Mouse (Mus musculus) embryonic facial prominence, embryonic 11.5 days (tissue): ENCODE results near the gene Mllt3. TPM values are rescaled to one million over a fixed set of nuclear protein-coding genes. Genes with fewer than 3 reads are reported as not detected.

Experiments used
- ATAC-seq: fragments of 200-750 bp; cut with Nextera tagmentation; replicated peaks from 2 replicates; pipeline ENCODE4 v1.8.0; 2017; ENCODE audit warnings: low read depth; ENCODE audit not compliant: insufficient number of reproducible peaks, low FRiP score, low TSS enrichment
- DNase-seq: peaks from one replicate; pipeline ENCODE4 v3.0.0-alpha.2; 2015; ENCODE audit warnings: low spot score
- H3K27ac ChIP-seq: fragments of 300-500 bp; sonication (generic); replicated peaks from 2 replicates; pipeline ENCODE4 v1.5.1; 2014; ENCODE audit warnings: mild to moderate bottlenecking, low read depth, low read length, control low read depth
- H3K27me3 ChIP-seq: fragments of 300-500 bp; sonication (generic); 2 replicates; pipeline ENCODE4 v1.6.1; 2014; ENCODE audit warnings: mild to moderate bottlenecking, low read length, moderate library complexity, mixed read lengths; ENCODE audit not compliant: control insufficient read depth, insufficient read depth
- H3K36me3 ChIP-seq: fragments of 300-500 bp; sonication (generic); replicated peaks from 2 replicates; pipeline ENCODE4 v1.6.1; 2014; ENCODE audit warnings: low read depth, mild to moderate bottlenecking, low read length, moderate library complexity, mixed read lengths; ENCODE audit not compliant: control insufficient read depth, insufficient read depth
- H3K4me1 ChIP-seq: fragments of 300-500 bp; sonication (generic); 2 replicates; pipeline ENCODE4 v1.6.1; 2014; ENCODE audit warnings: low read length, mixed read lengths; ENCODE audit not compliant: control insufficient read depth, insufficient read depth
- H3K4me2 ChIP-seq: fragments of 300-500 bp; sonication (generic); 2 replicates; pipeline ENCODE4 v1.6.1; 2014; ENCODE audit warnings: low read depth, mild to moderate bottlenecking, control low read depth, low read length, moderate library complexity
- H3K4me3 ChIP-seq: fragments of 300-500 bp; sonication (generic); 2 replicates; pipeline ENCODE4 v1.5.1; 2014; ENCODE audit warnings: low read depth, low read length, control low read depth
- H3K9ac ChIP-seq: fragments of 300-500 bp; sonication (generic); replicated peaks from 2 replicates; pipeline ENCODE4 v1.6.1; 2014; ENCODE audit warnings: mild to moderate bottlenecking, control low read depth, low read length
- H3K9me3 ChIP-seq: fragments of 300-500 bp; sonication (generic); replicated peaks from 2 replicates; pipeline ENCODE4 v1.6.1; 2016; ENCODE audit warnings: mild to moderate bottlenecking, low read length, inconsistent platforms, mixed read lengths; ENCODE audit not compliant: control insufficient read depth
- WGBS: fragments of 180-500 bp; shearing (Covaris S2); extraction: QIAGEN DNeasy Blood & Tissue Kit; methylation state at CpG from one replicate; pipeline ENCODE4 v1.1.7; 2014; 5-methylcytosine and 5-hydroxymethylcytosine counted together
- polyA plus RNA-seq: library from polyadenylated mRNA; unstranded; fragments of >200 nt; fragmentation: Nextera tagmentation; extraction: Ambion mirVana; gene quantifications from 2 replicates; pipeline ENCODE4 v1.2.1, GENCODE M21; 2014

Gene Mllt3
- polyA plus RNA-seq, 1 experiment from 2014 or later, result 70.4 TPM

DNA sequence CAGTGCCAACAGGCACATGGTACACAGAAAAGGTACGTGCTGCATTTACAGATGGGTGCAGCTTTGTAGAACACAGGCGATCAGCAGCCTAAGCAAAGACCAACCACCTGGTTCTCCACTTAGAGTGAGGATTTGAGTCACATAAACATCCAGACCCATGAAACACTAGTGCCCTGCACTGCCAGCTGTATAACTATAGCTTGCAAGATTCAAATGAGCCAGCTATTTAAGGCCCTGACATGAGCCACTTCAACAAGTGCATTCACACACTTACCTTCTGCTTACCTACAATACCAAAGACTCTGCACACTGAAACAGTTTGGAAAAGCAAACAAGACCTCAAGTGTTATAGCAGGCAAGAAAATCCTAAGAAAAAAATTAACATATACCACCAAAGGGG lies 78.0 kb downstream of the Mllt3 start:
- DNase-seq (no peak), ATAC-seq (no peak)
- Histone ChIP-seq H3K4me2 (no peak overlapping the region), H3K4me3 (no peak overlapping the region), H3K9ac (no peak overlapping the region), H3K4me1 (no peaks in the 10 kb centered on the region), H3K27me3 (no peaks in the 10 kb centered on the region), H3K36me3 (no peaks in the 10 kb centered on the region), H3K9me3 (no peaks in the 10 kb centered on the region), H3K27ac (no peak overlapping the region)
- WGBS, result 81% methylated on average over 2 of the region's 2 CpGs

DNA sequence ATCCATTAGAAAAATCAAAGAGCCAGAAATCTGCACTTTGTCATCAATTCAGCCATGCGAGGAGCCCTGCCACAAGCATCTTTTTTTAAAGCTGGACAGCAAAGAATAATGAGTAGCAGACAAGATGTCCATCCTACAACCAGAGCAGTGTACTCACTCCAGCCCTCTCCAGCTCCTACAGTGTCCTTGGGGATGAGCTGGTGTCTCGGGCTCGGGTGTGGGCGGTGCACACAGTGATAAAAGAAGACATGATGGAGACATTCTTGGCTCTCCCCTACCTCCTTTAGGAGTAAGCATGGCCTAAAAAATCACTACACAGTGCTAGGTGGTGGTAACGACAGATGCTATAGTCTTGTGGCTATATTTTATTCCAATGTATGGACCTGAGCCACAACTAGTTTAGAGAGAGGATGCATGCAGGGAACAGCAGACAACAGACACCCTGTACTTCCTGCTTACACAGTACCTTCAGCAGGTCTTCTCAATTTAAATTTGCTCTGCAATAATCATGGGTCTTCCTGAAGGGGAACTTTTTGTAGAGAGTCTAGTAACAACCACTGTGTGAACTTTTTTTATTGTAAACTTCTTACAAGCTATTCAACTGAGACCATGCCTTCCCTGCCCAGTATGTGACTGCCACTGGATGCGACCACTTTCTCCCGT lies 78.6 kb downstream of the Mllt3 start:
- Histone ChIP-seq H3K9ac (no peak overlapping the region), H3K36me3 (no peaks in the 10 kb centered on the region), H3K4me1 (no peaks in the 10 kb centered on the region), H3K9me3 (no peaks in the 10 kb centered on the region), H3K4me3 (no peak overlapping the region), H3K27me3 (no peaks in the 10 kb centered on the region), H3K27ac (no peak overlapping the region), H3K4me2 (no peak overlapping the region)
- 82% methylated on average over 7 of the region's 7 CpGs for WGBS
- DNase-seq (no peak), ATAC-seq (no peak)

DNA sequence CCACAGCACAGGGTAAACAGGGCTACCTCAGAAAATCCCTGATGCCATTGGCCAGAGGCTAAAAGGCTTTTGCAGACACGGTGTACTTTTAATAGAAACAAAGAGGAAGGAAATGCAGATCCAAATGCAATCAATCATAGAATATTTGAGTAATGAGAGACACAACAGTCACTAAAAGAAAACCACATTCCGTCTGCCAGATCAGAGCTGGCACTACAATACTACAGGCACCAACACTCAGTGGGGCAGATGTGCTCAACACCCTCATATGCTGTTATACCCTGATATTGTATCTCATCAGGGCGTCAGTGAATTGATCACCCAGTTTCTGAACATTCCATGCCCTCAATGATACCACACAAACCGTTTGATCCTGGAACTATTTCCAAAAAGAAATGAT lies 79.4 kb downstream of the Mllt3 start:
- H3K36me3 ChIP-seq, result no peaks in the 10 kb centered on the region
- no peaks in the 10 kb centered on the region for H3K4me1 ChIP-seq
- H3K4me3 ChIP-seq, result no peak overlapping the region
- no peak for DNase-seq
- H3K27ac ChIP-seq, result no peak overlapping the region
- H3K9ac ChIP-seq, result no peak overlapping the region
- no peaks in the 10 kb centered on the region for H3K27me3 ChIP-seq
- no peak for ATAC-seq
- H3K4me2 ChIP-seq, result no peak overlapping the region
- no peaks in the 10 kb centered on the region for H3K9me3 ChIP-seq
- WGBS, result 72% methylated on average over 4 of the region's 4 CpGs

DNA sequence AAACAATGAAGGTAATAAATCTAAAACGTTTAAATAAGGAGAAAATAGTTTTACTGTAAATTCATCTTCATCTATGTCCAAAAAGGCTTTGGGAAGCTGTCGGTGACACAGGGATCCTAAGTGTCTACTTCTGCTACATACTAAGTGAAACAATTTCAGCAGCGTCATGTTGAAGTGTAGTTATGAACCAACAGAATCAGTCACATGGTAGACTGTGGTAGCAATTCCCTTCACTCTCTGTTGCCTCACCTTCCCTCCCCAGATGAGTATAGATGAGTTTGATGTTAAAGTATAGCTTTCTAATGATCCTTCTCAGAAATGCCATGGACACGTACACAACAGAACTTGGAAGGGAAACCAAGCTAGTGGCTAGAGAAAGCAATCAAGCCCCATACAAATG lies 79.9 kb downstream of the Mllt3 start:
- H3K36me3 ChIP-seq, result no peaks in the 10 kb centered on the region
- ATAC-seq, result no peak
- no peak overlapping the region for H3K9ac ChIP-seq
- WGBS, result 89% methylated on average over 4 of the region's 4 CpGs
- no peak overlapping the region for H3K4me3 ChIP-seq
- H3K27me3 ChIP-seq, result no peaks in the 10 kb centered on the region
- H3K4me1 ChIP-seq, result no peaks in the 10 kb centered on the region
- H3K4me2 ChIP-seq, result no peak overlapping the region
- DNase-seq, result no peak
- no peak overlapping the region for H3K27ac ChIP-seq
- H3K9me3 ChIP-seq, result no peaks in the 10 kb centered on the region

DNA sequence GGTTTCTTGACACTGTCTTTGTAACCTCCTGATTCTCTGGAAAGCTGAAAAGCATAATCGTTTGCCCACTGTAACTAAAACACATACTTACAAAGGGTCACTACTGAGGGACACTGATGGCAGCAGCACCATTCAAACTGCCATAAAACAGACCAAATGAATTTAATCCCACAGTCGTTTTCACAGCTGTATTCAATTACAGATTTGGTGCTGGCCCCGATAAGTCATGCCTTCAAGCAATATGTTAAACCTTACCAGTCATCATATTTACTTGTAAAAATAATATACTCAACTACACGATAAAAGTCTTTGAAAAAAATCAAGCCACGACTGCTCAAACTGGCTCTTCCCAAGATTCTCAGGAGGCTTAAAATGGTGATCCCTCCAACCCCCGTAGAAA lies 83.7 kb downstream of the Mllt3 start:
- no peak overlapping the region for H3K27ac ChIP-seq
- H3K9ac ChIP-seq, result no peak overlapping the region
- no peaks in the 10 kb centered on the region for H3K36me3 ChIP-seq
- DNase-seq, result peak; percentile 68
- no peaks in the 10 kb centered on the region for H3K4me1 ChIP-seq
- H3K4me3 ChIP-seq, result no peak overlapping the region
- no peak overlapping the region for H3K4me2 ChIP-seq
- H3K9me3 ChIP-seq, result no peaks in the 10 kb centered on the region
- H3K27me3 ChIP-seq, result no peaks in the 10 kb centered on the region
- ATAC-seq, result no peak
- WGBS, result 21% methylated on average over 6 of the region's 6 CpGs

DNA sequence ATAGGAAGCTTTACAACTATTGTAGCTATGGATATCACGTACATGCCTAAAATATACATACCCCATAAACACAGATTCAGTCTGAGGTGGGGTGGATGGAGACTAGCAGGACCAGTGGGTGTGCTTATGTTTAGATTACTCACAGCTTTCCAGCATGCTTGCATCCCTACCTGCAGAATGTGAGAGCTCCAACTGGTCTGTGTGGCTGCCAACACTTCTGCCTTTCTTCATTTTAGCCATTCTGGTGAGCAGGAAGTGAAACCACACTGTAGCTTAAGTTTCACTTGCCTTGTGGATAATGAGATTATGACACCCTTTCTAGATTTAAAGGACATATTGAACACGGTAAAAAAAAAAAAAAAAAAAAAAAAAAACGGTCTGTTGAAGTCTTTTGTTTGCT lies 88.8 kb downstream of the Mllt3 start:
- no peaks in the 10 kb centered on the region for H3K4me1 ChIP-seq
- H3K27me3 ChIP-seq, result no peaks in the 10 kb centered on the region
- H3K27ac ChIP-seq, result no peak overlapping the region
- H3K4me3 ChIP-seq, result no peak overlapping the region
- H3K4me2 ChIP-seq, result no peak overlapping the region
- no peak overlapping the region for H3K9ac ChIP-seq
- H3K9me3 ChIP-seq, result no peaks in the 10 kb centered on the region
- no peak for DNase-seq
- H3K36me3 ChIP-seq, result no peaks in the 10 kb centered on the region
- WGBS, result 69% methylated on average over 3 of the region's 3 CpGs
- no peak for ATAC-seq

DNA sequence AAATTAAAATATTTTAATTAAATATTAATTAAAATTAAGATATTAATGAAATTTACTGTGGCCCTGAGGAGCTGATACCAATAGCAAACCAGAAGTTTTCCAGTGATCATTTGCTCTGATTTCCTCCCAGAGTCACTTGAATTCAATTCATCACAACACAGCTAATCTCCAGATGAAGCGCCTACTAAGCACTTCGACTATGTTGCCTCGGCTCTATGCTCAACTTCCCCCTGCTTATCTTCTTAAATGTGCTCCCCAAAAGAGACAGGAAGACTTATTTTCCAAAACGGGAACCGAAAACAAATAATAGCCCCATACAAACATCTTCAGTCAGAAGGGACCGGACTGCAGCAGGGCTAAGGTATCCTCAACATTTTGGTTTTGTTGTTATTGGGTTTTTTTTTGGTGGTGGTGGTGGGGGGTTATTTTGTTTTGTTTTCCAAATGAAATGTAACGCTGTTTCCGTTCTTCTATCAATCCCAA lies 90.2 kb downstream of the Mllt3 start:
- H3K4me2 ChIP-seq, result no peak overlapping the region
- H3K4me1 ChIP-seq, result no peaks in the 10 kb centered on the region
- no peak for ATAC-seq
- H3K9me3 ChIP-seq, result no peaks in the 10 kb centered on the region
- DNase-seq, result no peak
- no peak overlapping the region for H3K27ac ChIP-seq
- 67% methylated on average over 8 of the region's 8 CpGs for WGBS
- H3K36me3 ChIP-seq, result no peaks in the 10 kb centered on the region
- H3K27me3 ChIP-seq, result no peaks in the 10 kb centered on the region
- no peak overlapping the region for H3K9ac ChIP-seq
- H3K4me3 ChIP-seq, result no peak overlapping the region

DNA sequence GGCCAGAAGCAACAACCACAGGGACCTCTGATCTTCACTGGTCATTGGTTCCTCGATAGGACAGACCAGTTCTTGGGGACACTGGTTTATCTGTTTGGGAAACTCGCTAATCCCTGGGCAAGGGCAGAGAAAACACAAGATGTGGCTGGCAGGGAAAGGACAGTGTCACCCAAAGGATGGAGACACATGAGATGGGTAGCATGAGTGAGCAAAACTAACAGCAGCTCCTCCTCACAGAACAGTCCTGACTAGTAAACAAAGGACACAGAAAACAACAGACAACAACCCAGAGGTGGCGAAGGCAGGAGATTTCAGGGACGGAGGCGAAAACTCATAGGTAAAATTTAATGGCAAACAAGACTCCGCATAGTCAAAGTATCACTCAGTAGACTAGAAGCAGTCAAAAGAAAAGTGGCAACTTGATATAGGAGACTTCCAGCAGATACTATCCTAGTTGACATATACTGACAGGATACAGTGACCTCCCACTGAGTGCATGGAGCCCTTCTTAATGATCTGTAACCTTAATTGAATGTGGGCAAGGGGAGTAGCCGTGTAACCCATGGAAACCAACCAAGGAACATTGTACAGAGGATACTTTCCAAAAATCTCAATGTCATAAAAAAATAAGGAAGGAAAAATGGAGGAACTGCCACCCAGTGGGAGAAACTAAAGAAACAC lies 93.5 kb downstream of the Mllt3 start:
- Histone ChIP-seq H3K36me3 (no peaks in the 10 kb centered on the region), H3K27ac (no peak overlapping the region), H3K9ac (no peak overlapping the region), H3K4me2 (no peak overlapping the region), H3K27me3 (no peaks in the 10 kb centered on the region), H3K9me3 (no peaks in the 10 kb centered on the region), H3K4me1 (no peaks in the 10 kb centered on the region), H3K4me3 (no peak overlapping the region)
- DNase-seq (no peak), ATAC-seq (no peak)
- 86% methylated on average over 7 of the region's 7 CpGs for WGBS
